Mouse (Mus musculus) E14TG2a.4 (cell line): ENCODE results near the gene Plxdc2.

ENCODE experiments used
- H3K27me3 ChIP-seq: 2 replicates; pipeline ENCODE4 v1.6.1; 2014; ENCODE audit warnings: low read length, control low read depth; ENCODE audit not compliant: insufficient read depth
- H3K36me3 ChIP-seq: 2 replicates; pipeline ENCODE4 v1.6.1; 2014; ENCODE audit warnings: low read length, control low read depth; ENCODE audit not compliant: insufficient read depth
- H3K4me1 ChIP-seq: replicated peaks from 2 replicates; pipeline ENCODE4 v1.6.1; 2014; ENCODE audit warnings: low read depth, low read length, control low read depth
- H3K4me3 ChIP-seq: replicated peaks from 2 replicates; pipeline ENCODE4 v1.5.1; 2014; ENCODE audit warnings: mild to moderate bottlenecking, low read length
- H3K9me3 ChIP-seq: 2 replicates; pipeline ENCODE4 v1.6.1; 2014; ENCODE audit warnings: low read length, control low read depth
- CTCF ChIP-seq: conservative IDR thresholded peaks from 2 replicates; pipeline ENCODE4 v1.5.1; 2014; ENCODE audit warnings: low read length
- NANOG ChIP-seq: IDR thresholded peaks from 2 replicates; pipeline ENCODE4 v1.6.1; 2014; ENCODE audit warnings: borderline replicate concordance, low read length, mixed read lengths
- POU5F1 ChIP-seq: IDR thresholded peaks from 2 replicates; pipeline ENCODE4 v1.6.1; 2014; ENCODE audit warnings: low read length, borderline replicate concordance

The Plxdc2 gene

GRCm38 (mm10) chr2:16571169-16571751 lies 215.2 kb downstream of the Plxdc2 start:
- H3K9me3 ChIP-seq, result no peaks in the 10 kb centered on the region
- H3K4me3 ChIP-seq, result no peak overlapping the region
- H3K36me3 ChIP-seq, result no peaks in the 10 kb centered on the region
- TF ChIP-seq POU5F1 (no peak), CTCF (no peak), NANOG (no peak)
- no peaks in the 10 kb centered on the region for H3K27me3 ChIP-seq
- H3K4me1 ChIP-seq, result no peaks in the 10 kb centered on the region

DNA sequence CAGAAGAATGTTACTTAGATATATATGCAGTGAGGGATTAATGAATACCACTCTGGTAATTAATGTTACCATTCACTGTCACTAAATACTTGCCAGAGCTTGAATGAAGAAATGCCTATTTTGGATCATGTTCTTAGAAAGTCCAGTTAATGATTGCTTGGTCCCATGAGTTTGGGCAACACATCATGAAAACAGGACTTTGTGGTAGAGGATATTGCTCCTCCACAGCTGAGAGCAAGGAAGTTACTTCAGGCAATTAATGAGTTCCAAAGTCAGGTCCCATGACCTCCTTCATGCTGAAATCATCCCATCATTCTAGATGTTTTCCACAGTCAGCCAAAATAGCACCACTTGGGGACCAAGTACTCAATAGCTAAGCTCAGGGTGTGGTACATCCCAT lies 220.5 kb downstream of the Plxdc2 start:
- Histone ChIP-seq H3K9me3 (peaks cover 26% of the 10 kb centered on the region), H3K36me3 (no peaks in the 10 kb centered on the region), H3K27me3 (no peaks in the 10 kb centered on the region), H3K4me1 (no peaks in the 10 kb centered on the region), H3K4me3 (no peak overlapping the region)
- TF ChIP-seq CTCF, result no peak
- TF ChIP-seq POU5F1, result no peak
- no peak for TF ChIP-seq NANOG

DNA sequence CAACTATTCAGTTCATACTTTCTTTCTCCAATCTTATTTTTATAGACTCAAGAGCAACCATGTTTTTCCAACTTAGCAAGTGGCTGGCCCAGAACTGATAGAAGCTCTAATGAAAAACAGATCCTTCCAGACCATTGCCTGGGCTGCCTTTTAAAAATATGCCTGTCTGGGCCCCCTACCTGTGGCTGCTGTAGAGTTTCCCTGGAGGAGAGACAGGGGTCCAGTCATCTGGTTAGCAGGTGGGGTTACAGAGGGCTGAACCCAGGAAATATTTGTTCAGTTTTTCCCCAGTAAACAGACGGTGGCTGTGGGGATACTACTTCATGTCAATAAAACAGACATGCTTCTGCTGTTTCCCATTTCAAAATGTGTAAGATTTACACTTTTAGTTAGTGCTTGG lies 222.0 kb downstream of the Plxdc2 start:
- no peak overlapping the region for H3K4me3 ChIP-seq

GRCm38 (mm10) chr2:16588546-16588945 lies 232.4 kb downstream of the Plxdc2 start:
- no peak for TF ChIP-seq NANOG
- no peaks in the 10 kb centered on the region for H3K36me3 ChIP-seq
- no peaks in the 10 kb centered on the region for H3K27me3 ChIP-seq
- no peak overlapping the region for H3K4me3 ChIP-seq
- H3K4me1 ChIP-seq, result no peaks in the 10 kb centered on the region
- H3K9me3 ChIP-seq, result peaks cover 41% of the 10 kb centered on the region

More for the DNA sequence above, 222.0 kb downstream of the Plxdc2 start:
- H3K4me1 ChIP-seq, result no peaks in the 10 kb centered on the region
- no peaks in the 10 kb centered on the region for H3K36me3 ChIP-seq
- no peaks in the 10 kb centered on the region for H3K27me3 ChIP-seq
- no peak for TF ChIP-seq POU5F1
- TF ChIP-seq NANOG, result no peak
- no peak for TF ChIP-seq CTCF
- peaks cover 26% of the 10 kb centered on the region for H3K9me3 ChIP-seq

DNA sequence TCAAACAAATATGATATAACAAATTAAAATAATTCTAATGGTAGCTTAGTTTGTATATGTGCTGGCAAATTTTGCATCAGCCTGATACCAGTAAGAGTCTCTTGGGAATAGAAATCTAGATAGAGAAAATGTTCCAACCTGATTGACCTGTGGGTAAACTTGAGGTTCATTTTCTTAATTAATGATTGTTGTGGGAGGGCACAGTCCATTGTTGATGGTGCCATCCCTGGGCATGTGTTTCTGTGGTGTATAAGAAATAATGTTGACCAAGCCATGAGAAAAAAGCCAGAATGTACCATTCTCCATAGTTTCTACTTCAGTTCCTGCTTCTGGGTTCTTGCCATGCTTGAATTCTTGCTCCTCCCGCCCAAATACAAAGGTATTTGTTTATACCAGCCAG lies 239.3 kb downstream of the Plxdc2 start:
- Histone ChIP-seq H3K4me1 (no peaks in the 10 kb centered on the region), H3K27me3 (no peaks in the 10 kb centered on the region), H3K36me3 (no peaks in the 10 kb centered on the region), H3K4me3 (no peak overlapping the region), H3K9me3 (0 out of 2 replicates have a peak, but pooled peaks cover 19% of the 10 kb centered on the region)
- TF ChIP-seq NANOG (no peak), POU5F1 (no peak), CTCF (no peak)

DNA sequence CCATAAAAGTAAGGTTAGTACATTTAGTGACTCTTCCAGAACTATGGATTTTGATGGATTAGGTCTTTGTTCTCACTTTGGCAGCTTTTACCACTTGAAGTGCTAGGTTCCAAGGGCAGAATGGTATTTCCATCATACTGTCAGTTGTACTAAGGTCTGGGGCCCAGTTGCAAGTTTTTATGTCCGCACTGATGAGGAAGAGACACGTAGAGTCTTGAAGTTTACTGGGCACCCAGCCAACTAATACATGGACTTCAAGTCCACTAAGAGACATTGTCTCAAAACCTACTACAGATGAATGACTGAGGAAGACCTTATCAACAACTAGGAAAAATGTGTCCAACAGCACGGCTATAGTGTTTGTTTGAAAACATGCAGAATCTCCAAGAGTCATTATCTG lies 242.1 kb downstream of the Plxdc2 start:
- no peaks in the 10 kb centered on the region for H3K36me3 ChIP-seq
- no peaks in the 10 kb centered on the region for H3K9me3 ChIP-seq
- H3K4me3 ChIP-seq, result no peak overlapping the region
- H3K27me3 ChIP-seq, result no peaks in the 10 kb centered on the region
- TF ChIP-seq POU5F1 (no peak), CTCF (no peak), NANOG (no peak)
- H3K4me1 ChIP-seq, result no peaks in the 10 kb centered on the region

- H3K9me3 ChIP-seq, result no peaks in the 10 kb centered on the region
- no peaks in the 10 kb centered on the region for H3K27me3 ChIP-seq
- H3K4me1 ChIP-seq, result no peaks in the 10 kb centered on the region
- no peak for TF ChIP-seq NANOG
- TF ChIP-seq CTCF, result no peak
- no peak overlapping the region for H3K4me3 ChIP-seq
- H3K36me3 ChIP-seq, result no peaks in the 10 kb centered on the region
Measured at GRCm38 (mm10) chr2:16604291-16604690, 248.2 kb downstream of the Plxdc2 start.

- Histone ChIP-seq H3K36me3 (no peaks in the 10 kb centered on the region), H3K4me3 (no peak overlapping the region), H3K9me3 (no peaks in the 10 kb centered on the region), H3K27me3 (no peaks in the 10 kb centered on the region), H3K4me1 (no peaks in the 10 kb centered on the region)
- TF ChIP-seq CTCF, result no peak
- TF ChIP-seq NANOG, result no peak
- no peak for TF ChIP-seq POU5F1
Measured at GRCm38 (mm10) chr2:16607792-16608586, 251.9 kb downstream of the Plxdc2 start.
